Mouse (Mus musculus) T-helper 2 cell (primary cell): ENCODE results near the gene Ankzf1.
"Not testable (repeated sequence)": the region's sequence is repeated elsewhere in the genome, so short reads cannot be mapped to it uniquely, and the experiment has no call there.

ENCODE experiments used
- in situ Hi-C: fragments of 300-600 bp; cut with MboI, MseI; formaldehyde crosslinking; loops from one replicate; pipeline ENCODE4 v1.15.1; 2025; ENCODE audit warnings: high pct_unique_total_duplicates

Gene Ankzf1

GRCm38 (mm10) chr1:75222926-75223325 is 31.0 kb downstream of the Ankzf1 start:
- in situ Hi-C loops = loop anchor here (25.0 kb wide), 1 partner anchor 986 kb away; the partner anchor contains the start of gene Arpc2

GRCm38 (mm10) chr1:75223532-75223931 is 31.6 kb downstream of the Ankzf1 start:
- in situ Hi-C loops = loop anchor here (25.0 kb wide), 1 partner anchor 986 kb away; the partner anchor contains the start of gene Arpc2

- in situ Hi-C loops = no loop called here
Observed at GRCm38 (mm10) chr1:75225473-75225872, 33.5 kb downstream of the Ankzf1 start.

GRCm38 (mm10) chr1:75226138-75226537 is 34.2 kb downstream of the Ankzf1 start:
- in situ Hi-C loops = no loop called here

- in situ Hi-C loops = no loop called here
Observed at GRCm38 (mm10) chr1:75227653-75228052, 35.7 kb downstream of the Ankzf1 start.

GRCm38 (mm10) chr1:75229158-75229557 is 37.2 kb downstream of the Ankzf1 start:
- in situ Hi-C loops = no loop called here

- in situ Hi-C loops = no loop called here
Observed at GRCm38 (mm10) chr1:75230335-75230994, 38.5 kb downstream of the Ankzf1 start.

- in situ Hi-C loops = no loop called here
Observed at GRCm38 (mm10) chr1:75231224-75231623, 39.3 kb downstream of the Ankzf1 start.

GRCm38 (mm10) chr1:75231664-75232152 is 39.8 kb downstream of the Ankzf1 start, which contains the start of gene A630095N17Rik:
TSS of gene A630095N17Rik (minus strand) at chr1:75232102.
- in situ Hi-C loops = no loop called here

GRCm38 (mm10) chr1:75232489-75232888 is 40.5 kb downstream of the Ankzf1 start:
- in situ Hi-C loops = not testable (repeated sequence)

- in situ Hi-C loops = no loop called here
Observed at GRCm38 (mm10) chr1:75234606-75235005, 42.7 kb downstream of the Ankzf1 start.

GRCm38 (mm10) chr1:75236117-75237050 is 44.4 kb downstream of the Ankzf1 start, which contains the start of gene Dnajb2:
TSS of gene Dnajb2 (plus strand) at chr1:75236406.
- in situ Hi-C loops = no loop called here

- in situ Hi-C loops = no loop called here
Observed at GRCm38 (mm10) chr1:75239591-75239990, 47.6 kb downstream of the Ankzf1 start.

- in situ Hi-C loops = no loop called here
Observed at GRCm38 (mm10) chr1:75243411-75243810, 51.5 kb downstream of the Ankzf1 start.

- in situ Hi-C loops = no loop called here
Observed at GRCm38 (mm10) chr1:75244175-75244826, 52.4 kb downstream of the Ankzf1 start.

GRCm38 (mm10) chr1:75244836-75245235 is 52.9 kb downstream of the Ankzf1 start:
- in situ Hi-C loops = no loop called here

GRCm38 (mm10) chr1:75247071-75247930 is 55.4 kb downstream of the Ankzf1 start:
- in situ Hi-C loops = no loop called here

GRCm38 (mm10) chr1:75248041-75248772 is 56.3 kb downstream of the Ankzf1 start:
- in situ Hi-C loops = no loop called here
